Mouse (Mus musculus) cortical plate, adult 2 months (tissue): Measurements from ENCODE around the gene Kyat3.

ENCODE experiments used
- CTCF ChIP-seq: fragments of 200-500 bp; IDR thresholded peaks from 2 replicates; pipeline ENCODE4 v1.5.1; 2011; ENCODE audit warnings: mild to moderate bottlenecking, control low read depth, low read length; ENCODE audit not compliant: insufficient read depth; ENCODE audit errors: extremely low read depth
- POLR2A ChIP-seq: fragments of 200-500 bp; IDR thresholded peaks from 2 replicates; pipeline ENCODE4 v1.6.1; 2011; ENCODE audit warnings: mild to moderate bottlenecking, low read length, control low read depth; ENCODE audit not compliant: insufficient read depth; ENCODE audit errors: extremely low read depth

GRCm38 (mm10) chr3:142734291-142734690, 33.4 kb downstream of the Kyat3 start:
- no peak for TF ChIP-seq POLR2A
- no peak for TF ChIP-seq CTCF
